Mouse (Mus musculus): ENCODE measurements at regions not wholly inside any gene's neighbourhood (a gene's known extent, or its start where the extent isn't known, plus 50 kb on each side); places are given as distances from the start of the nearest gene placed in this dataset.

DNA sequence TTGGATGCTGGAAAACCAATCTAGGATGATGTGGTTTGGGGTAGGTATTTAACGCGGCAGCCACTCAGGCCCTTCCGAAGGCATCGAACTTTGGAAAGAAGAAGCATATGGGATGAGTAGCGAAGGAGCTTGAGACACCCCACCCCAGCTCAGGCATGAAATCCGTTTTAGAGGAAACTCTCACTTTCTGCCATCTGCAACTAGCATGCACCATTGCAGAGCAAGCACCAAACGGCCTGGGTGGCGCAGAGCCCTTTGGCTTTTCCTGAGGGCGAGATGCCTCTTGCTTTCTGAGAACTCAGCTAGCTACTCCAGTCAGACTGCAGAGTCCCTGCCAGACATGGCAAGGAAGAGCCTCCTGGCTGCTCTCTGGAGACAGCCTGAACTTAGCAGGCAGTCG is 209.9 kb upstream of the Nlrp1b start:
- Histone ChIP-seq H3K4me3 (peak overlapping the region; percentile 24), H3K9ac (replicated peaks) (0 out of 2 replicates have a peak overlapping the region, but pooled peaks have one; percentile 14), H3K9me3 (no peaks in the 10 kb centered on the region), H3K27me3 (no peaks in the 10 kb centered on the region), H3K36me3 (no peaks in the 10 kb centered on the region), H3K4me1 (peaks cover 53% of the 10 kb centered on the region), H3K27ac (replicated peaks) (peak overlapping the region; percentile 94), H3K4me2 (replicated peaks) (peak overlapping the region; percentile 47)
- 36% methylated on average over 10 of the region's 10 CpGs for WGBS
- ATAC-seq (replicated peaks): no peak

DNA sequence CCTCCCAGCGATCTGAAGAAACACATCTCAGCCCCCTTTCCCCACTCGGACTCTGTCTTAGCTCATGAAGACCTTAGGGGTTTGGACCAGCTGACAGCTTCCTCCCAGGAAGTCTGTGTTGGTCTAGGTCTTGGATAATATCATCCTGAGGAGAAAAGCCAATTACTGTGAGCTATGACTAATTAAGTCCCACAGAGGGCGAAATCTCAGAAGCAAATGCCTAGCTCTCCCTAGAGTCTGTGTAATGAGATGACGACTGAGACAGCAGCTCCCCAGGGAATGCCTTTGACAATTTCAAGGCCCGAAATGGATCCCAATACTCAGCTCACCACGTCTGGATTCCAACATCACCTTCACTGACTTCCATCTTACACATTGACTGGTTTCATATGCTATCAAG is 213.5 kb upstream of the Nlrp1b start:
- no peaks in the 10 kb centered on the region for H3K36me3 ChIP-seq
- peaks cover 50% of the 10 kb centered on the region for H3K4me1 ChIP-seq
- no peak overlapping the region for H3K4me3 ChIP-seq
- no peak for ATAC-seq (replicated peaks)
- H3K9ac ChIP-seq (replicated peaks): no peak overlapping the region
- WGBS: 21% methylated on average over 6 of the region's 6 CpGs
- no peak overlapping the region for H3K27ac ChIP-seq (replicated peaks)
- H3K9me3 ChIP-seq: no peaks in the 10 kb centered on the region
- no peaks in the 10 kb centered on the region for H3K27me3 ChIP-seq
- no peak overlapping the region for H3K4me2 ChIP-seq (replicated peaks)

DNA sequence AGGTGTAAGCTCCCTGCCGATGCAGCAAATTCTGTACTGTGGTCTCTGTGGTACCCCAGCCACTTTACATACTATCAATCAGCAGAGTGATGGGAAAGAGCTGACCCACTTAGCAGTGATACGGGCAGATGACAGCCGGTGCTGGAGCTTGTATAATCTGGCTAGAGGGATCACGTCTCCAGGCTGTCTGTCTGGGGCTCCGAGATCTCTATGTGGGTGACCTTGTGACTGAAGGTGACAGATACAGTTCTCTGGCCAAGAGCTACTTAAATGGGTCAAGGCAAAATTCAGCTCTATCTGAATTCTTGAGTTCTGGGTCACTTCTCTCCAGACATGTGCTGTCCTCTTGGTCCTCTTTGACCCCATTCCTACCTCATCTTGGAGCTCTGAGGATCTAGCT is 216.1 kb upstream of the Nlrp1b start:
- Histone ChIP-seq H3K9me3 (no peaks in the 10 kb centered on the region), H3K27ac (replicated peaks) (no peak overlapping the region), H3K4me3 (no peak overlapping the region), H3K36me3 (no peaks in the 10 kb centered on the region), H3K9ac (replicated peaks) (no peak overlapping the region), H3K4me2 (replicated peaks) (no peak overlapping the region), H3K4me1 (peaks cover 28% of the 10 kb centered on the region), H3K27me3 (no peaks in the 10 kb centered on the region)
- no peak for ATAC-seq (replicated peaks)
- WGBS: 75% methylated on average over 5 of the region's 5 CpGs

DNA sequence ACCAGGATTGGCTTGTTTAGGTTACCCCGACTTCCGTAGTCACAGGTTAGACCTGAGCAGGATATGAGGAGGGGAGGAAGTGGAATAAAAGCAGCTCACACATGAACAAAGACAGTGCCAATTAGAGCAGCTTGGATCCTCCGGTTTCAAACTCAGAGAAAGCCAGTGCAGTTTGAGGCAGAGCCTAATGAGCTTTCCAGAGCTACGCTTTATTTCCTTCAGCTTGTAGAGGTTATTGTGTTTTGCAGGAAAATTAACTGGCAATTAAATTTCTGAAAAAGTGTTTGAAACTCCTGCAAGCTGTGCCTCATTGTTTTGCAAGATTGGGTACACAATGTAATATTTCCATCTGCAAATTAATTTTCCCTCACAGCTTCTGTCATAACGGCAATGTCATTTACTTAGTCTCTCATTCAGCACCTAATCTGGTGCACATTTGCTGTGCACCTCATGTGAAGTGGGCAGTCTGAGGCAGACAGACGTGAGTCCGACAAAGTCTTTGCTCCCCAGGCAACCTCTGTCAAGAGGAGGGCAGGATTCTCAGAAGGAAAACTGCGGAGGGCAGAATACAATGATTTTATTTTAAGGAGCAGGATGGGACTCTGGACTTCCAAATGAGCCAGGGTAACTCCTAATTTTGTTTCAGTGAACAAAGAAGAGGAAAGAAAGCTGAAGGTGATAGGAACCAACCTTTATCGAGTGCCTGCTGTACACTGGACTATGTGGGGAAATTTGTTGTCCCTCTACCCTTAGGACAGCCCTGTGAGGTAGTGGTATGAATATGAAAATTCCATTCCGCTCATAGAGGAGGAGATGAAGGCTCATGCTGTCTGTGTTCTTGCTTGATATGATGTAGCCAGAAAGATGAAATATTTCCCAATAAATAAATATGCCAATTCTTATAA is 217.6 kb upstream of the Nlrp1b start:
- Histone ChIP-seq H3K9me3 (no peaks in the 10 kb centered on the region), H3K9ac (replicated peaks) (no peak overlapping the region), H3K27ac (replicated peaks) (peak overlapping the region; percentile 78), H3K4me3 (no peak overlapping the region), H3K4me2 (replicated peaks) (no peak overlapping the region), H3K36me3 (no peaks in the 10 kb centered on the region), H3K4me1 (peaks cover 21% of the 10 kb centered on the region), H3K27me3 (no peaks in the 10 kb centered on the region)
- WGBS: 10% methylated on average over 10 of the region's 10 CpGs
- ATAC-seq (replicated peaks): no peak; the same call in 1 of the 2 replicates

DNA sequence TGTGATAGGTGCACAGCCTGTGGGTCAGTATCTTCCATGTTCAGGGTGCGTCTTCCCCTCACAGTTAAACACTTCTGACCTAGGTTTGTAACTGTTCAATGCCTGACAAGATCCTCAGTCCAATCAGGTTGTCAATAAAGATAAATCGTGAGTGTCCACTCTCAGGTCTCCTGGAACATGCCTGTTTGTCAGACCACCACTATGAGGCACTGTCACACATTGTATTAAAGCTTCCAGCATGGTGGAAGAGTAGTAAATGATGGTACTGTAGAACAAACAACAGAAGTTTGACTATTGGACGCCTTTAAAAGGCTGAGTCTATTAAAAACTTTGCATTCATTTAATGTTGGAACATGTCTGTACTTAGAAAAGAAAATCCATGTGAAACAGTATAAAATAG is 249.6 kb upstream of the Nlrp1b start:
- ATAC-seq (replicated peaks): no peak
- Histone ChIP-seq H3K36me3 (no peaks in the 10 kb centered on the region), H3K27me3 (no peaks in the 10 kb centered on the region), H3K27ac (replicated peaks) (no peak overlapping the region), H3K4me2 (replicated peaks) (no peak overlapping the region), H3K4me1 (no peaks in the 10 kb centered on the region), H3K9ac (replicated peaks) (no peak overlapping the region), H3K9me3 (no peaks in the 10 kb centered on the region), H3K4me3 (no peak overlapping the region)
- WGBS: 73% methylated on average over 3 of the region's 3 CpGs

DNA sequence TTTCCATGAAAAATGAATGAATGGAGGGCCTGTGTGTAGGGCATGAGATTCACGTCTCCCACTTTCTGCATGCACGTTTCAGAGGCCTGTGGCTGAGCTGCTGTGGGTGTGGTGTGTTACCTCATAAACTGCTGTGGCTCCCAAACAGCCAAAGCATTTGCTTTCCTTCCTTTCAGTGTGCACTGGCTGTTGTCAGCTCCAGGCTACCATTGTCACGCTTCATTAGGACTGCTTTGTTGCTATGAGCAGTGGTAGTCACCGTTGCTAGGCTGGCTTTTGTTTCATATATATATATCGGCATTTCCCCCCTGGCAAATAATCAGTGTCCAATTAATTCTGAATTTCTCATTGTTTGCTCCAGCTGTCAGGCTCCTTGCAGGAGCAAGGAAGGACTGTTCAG is 251.9 kb upstream of the Wscd1 start:
- 11% methylated on average over 5 of the region's 5 CpGs for WGBS
- Histone ChIP-seq H3K27ac (replicated peaks) (peak overlapping the region; percentile 1; the same call in 1 of the 2 replicates), H3K36me3 (no peaks in the 10 kb centered on the region), H3K27me3 (no peaks in the 10 kb centered on the region), H3K4me3 (no peak overlapping the region), H3K9me3 (no peaks in the 10 kb centered on the region), H3K4me2 (replicated peaks) (no peak overlapping the region), H3K9ac (replicated peaks) (no peak overlapping the region), H3K4me1 (peaks cover 8% of the 10 kb centered on the region; the same call in 1 of the 2 replicates)
- ATAC-seq (replicated peaks): peak; percentile 68; the same call in 1 of the 2 replicates

DNA sequence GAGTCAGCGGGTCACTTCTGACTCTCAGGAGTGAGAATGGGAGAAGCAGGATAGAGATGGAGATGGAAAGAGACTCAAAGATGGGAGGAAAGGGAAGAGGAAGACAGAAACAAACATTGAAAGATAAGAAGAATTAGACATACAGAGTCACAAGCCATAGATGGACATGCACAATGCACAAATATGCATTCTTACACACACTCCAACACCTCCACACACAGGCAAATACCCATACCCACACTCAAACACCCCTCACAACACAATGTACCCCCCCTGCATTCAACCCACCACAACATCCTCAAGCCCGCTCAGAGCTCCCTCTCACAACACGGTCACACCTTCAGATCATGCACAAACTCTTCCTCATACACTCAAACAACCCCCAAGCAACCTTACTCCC is 251.4 kb upstream of the Wscd1 start:
- no peak overlapping the region for H3K27ac ChIP-seq (replicated peaks)
- no peaks in the 10 kb centered on the region for H3K9me3 ChIP-seq
- WGBS: 45% methylated on average over 3 of the region's 3 CpGs
- H3K9ac ChIP-seq (replicated peaks): no peak overlapping the region
- peaks cover 8% of the 10 kb centered on the region; the same call in 1 of the 2 replicates for H3K4me1 ChIP-seq
- no peak for ATAC-seq (replicated peaks)
- no peak overlapping the region for H3K4me3 ChIP-seq
- no peaks in the 10 kb centered on the region for H3K27me3 ChIP-seq
- no peaks in the 10 kb centered on the region for H3K36me3 ChIP-seq
- no peak overlapping the region for H3K4me2 ChIP-seq (replicated peaks)

DNA sequence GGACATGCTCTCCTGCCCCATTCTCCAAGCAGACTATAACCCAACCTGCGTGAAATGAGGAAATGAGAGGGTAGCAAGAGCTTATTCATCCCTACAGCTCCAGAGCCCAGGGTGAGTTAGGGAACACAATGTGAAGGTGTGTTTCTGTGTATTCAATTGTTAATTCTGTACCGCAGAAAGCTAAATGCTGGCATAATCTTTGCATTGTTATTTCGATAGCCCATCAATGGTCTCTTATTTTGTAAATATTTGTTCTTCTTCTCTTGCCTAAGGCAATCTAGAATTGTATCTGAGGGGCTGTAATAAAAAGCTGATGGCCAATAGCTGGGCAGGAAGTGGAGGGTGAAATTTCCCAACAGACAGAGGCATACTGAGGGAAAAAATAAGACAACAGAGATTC is 247.6 kb upstream of the Wscd1 start:
- Histone ChIP-seq H3K9me3 (no peaks in the 10 kb centered on the region), H3K36me3 (no peaks in the 10 kb centered on the region), H3K9ac (replicated peaks) (no peak overlapping the region), H3K4me1 (peaks cover 8% of the 10 kb centered on the region; the same call in 1 of the 2 replicates), H3K27me3 (no peaks in the 10 kb centered on the region), H3K4me2 (replicated peaks) (no peak overlapping the region), H3K27ac (replicated peaks) (no peak overlapping the region), H3K4me3 (no peak overlapping the region)
- ATAC-seq (replicated peaks): no peak
- whole genome bisulfite sequencing: 82% methylated on average over 3 of the region's 3 CpGs

DNA sequence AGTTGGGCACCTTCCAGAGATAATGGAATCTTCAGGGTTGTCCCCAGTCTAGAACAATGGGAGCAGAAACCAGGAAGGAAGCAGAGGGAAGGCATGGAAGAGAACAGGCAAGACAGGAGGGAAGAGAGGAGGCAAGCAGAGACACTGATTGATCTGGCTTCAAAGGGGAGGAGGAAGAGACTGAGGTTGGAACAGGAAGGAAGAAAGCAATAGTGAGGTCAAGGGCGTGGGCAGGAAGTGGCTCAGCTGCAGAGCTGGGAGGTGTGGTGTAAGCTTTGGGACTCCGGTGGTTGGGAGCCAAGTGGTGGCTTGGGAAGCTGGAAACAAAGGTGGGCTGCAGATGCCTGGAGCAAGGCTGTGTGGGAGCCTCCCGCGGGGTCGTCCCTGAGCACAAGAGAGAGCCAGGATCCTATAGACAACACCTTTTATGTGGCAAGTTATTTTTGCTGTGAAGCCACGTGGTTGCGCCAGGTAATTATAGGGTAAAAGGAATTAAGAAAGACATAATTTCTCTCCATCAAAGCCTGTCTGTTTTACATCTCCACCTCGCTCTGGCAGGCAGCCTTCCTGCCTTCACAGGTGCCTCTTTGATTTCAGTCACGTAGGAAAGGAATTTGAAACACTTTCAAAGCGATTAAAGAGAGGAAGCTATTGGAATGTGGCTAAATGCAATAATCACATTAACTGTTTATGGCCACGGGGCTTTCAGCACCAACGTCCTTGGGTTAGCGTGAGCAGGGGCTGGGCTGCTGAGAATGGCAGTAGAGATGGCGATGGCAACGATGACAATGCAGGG is 237.3 kb upstream of the Wscd1 start:
- 60% methylated on average over 15 of the region's 15 CpGs for WGBS
- Histone ChIP-seq H3K9ac (replicated peaks) (no peak overlapping the region), H3K27ac (replicated peaks) (peak overlapping the region; percentile 35; the same call in 1 of the 2 replicates), H3K9me3 (no peaks in the 10 kb centered on the region), H3K4me2 (replicated peaks) (no peak overlapping the region), H3K27me3 (no peaks in the 10 kb centered on the region), H3K36me3 (no peaks in the 10 kb centered on the region), H3K4me1 (peaks cover 8% of the 10 kb centered on the region; the same call in 1 of the 2 replicates), H3K4me3 (no peak overlapping the region)
- no peak for ATAC-seq (replicated peaks)

DNA sequence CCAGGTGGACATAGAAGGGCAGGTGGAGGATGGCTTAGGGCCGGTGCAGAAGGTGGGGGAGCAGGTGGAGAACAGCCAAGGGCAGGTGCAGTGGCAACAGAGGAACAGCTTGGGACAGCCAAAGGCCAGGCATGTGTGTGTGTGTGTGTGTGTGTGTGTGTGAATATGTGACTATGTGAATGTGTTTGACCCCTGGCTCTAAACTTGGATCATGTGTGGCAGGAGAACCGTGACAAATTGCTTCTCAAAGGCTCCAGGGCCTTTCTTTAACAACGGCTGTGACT is 236.7 kb upstream of the Wscd1 start:
- Histone ChIP-seq H3K9ac (replicated peaks) (no peak overlapping the region), H3K4me3 (no peak overlapping the region), H3K9me3 (no peaks in the 10 kb centered on the region), H3K4me1 (peaks cover 13% of the 10 kb centered on the region; the same call in 1 of the 2 replicates), H3K36me3 (no peaks in the 10 kb centered on the region), H3K27me3 (no peaks in the 10 kb centered on the region), H3K4me2 (replicated peaks) (no peak overlapping the region), H3K27ac (replicated peaks) (0 out of 2 replicates have a peak overlapping the region, but pooled peaks have one; percentile 9)
- WGBS: 80% methylated on average over 3 of the region's 3 CpGs
- no peak for ATAC-seq (replicated peaks)

DNA sequence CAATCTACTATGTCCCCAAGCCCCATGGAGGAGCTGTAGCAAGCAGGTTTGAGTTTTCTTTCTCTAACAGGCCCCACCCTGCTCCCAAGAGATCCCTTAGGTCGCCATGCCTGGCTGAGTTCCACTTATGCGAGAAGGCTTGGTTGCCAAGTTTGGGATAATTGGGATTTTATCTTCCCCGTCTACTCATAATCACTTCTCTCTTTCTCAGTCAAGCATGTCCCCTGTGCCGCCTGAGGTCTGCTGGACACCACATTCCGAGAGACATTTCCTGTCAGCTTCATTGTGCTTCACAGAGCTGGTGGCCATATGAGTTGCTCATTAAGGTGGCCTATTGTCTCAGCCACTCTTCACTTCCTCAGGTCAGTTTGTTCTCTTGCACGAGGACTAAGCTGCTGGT is 234.5 kb upstream of the Wscd1 start:
- no peaks in the 10 kb centered on the region for H3K27me3 ChIP-seq
- H3K4me1 ChIP-seq: peaks cover 13% of the 10 kb centered on the region; the same call in 1 of the 2 replicates
- ATAC-seq (replicated peaks): no peak
- no peaks in the 10 kb centered on the region for H3K36me3 ChIP-seq
- no peaks in the 10 kb centered on the region for H3K9me3 ChIP-seq
- WGBS: 13% methylated on average over 6 of the region's 6 CpGs
- H3K4me3 ChIP-seq: no peak overlapping the region
- no peak overlapping the region for H3K9ac ChIP-seq (replicated peaks)
- no peak overlapping the region for H3K27ac ChIP-seq (replicated peaks)
- no peak overlapping the region for H3K4me2 ChIP-seq (replicated peaks)

DNA sequence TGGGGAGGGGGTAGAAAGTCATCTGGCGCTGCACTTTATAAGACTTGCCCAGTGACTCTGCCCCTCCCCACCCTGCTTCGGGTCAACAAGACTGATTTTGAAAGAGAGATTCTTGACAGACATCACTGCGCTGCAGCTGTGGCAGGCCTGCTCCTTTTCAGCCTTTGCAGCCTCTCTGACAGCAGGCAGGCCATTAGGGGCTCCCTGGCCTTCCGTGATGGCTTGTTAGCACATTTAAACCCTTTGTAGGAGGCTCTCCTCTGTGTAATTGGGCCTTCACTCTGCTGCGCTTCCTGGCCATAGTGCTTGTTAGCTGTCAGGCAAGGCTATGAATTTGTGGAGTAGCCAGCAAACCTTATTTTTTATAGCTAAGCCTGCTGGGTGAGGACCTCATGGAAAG is 232.3 kb upstream of the Wscd1 start:
- H3K27me3 ChIP-seq: no peaks in the 10 kb centered on the region
- ATAC-seq (replicated peaks): peak; percentile 61; the same call in 1 of the 2 replicates
- H3K9me3 ChIP-seq: no peaks in the 10 kb centered on the region
- WGBS: 4% methylated on average over 5 of the region's 5 CpGs
- no peak overlapping the region for H3K4me2 ChIP-seq (replicated peaks)
- H3K36me3 ChIP-seq: no peaks in the 10 kb centered on the region
- H3K27ac ChIP-seq (replicated peaks): 0 out of 2 replicates have a peak overlapping the region, but pooled peaks have one; percentile 27
- no peak overlapping the region for H3K4me3 ChIP-seq
- H3K4me1 ChIP-seq: peaks cover 13% of the 10 kb centered on the region; the same call in 1 of the 2 replicates
- no peak overlapping the region for H3K9ac ChIP-seq (replicated peaks)

All from forebrain, embryonic 15.5 days (tissue).